ENCODE assay signal across 16 mouse cellular contexts in the genomic region with DNA sequence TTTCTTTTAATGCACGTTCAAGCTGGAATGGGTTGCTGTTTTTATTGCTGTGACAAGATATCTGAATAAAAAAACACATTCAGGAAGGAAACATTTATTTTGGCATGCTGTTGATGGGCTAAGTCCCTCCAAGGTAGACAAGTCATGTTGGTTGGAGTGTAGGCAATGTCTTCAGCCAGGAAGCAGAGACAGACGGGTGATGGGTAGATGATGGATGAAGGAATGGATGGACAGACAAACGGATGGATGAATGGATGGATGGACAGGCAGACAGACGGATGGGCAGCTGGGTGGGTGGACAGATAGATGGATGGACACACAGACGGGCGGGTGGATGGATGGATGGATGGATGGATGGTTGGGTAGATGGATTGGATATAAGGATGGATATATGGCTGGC.
"Had no signal": no experiment of that assay in that cellular context is flagged by ENCODE, and none has a peak within 500 bp of the region (broad histone marks: within the 10 kb centered on the region; RNA-seq: fewer than 3 reads in every experiment).

No protein-coding gene starts in this region.

- H3K9me3 ChIP-seq: neural tube, embryonic 13.5 days; neural tube, embryonic 15.5 days; stomach, embryonic 15.5 days had no signal

- H3K4me2 ChIP-seq: neural tube, embryonic 13.5 days; neural tube, embryonic 15.5 days; stomach, embryonic 15.5 days had no signal

- H3K4me1 ChIP-seq: neural tube, embryonic 15.5 days; stomach, embryonic 15.5 days had no signal

- H3K27me3 ChIP-seq: neural tube, embryonic 13.5 days; neural tube, embryonic 15.5 days; stomach, embryonic 15.5 days had no signal

- H3K36me3 ChIP-seq: neural tube, embryonic 13.5 days; neural tube, embryonic 15.5 days; stomach, embryonic 15.5 days had no signal

- H3K9ac ChIP-seq: neural tube, embryonic 13.5 days; neural tube, embryonic 15.5 days; stomach, embryonic 15.5 days had no signal

- DNase-seq: retina, postnatal 1 day; right cerebral cortex, adult 18-20 months; right cerebral cortex, postnatal 14 days; right cerebral cortex, postnatal 25 days; right cerebral cortex, postnatal 4 days; spleen, adult 18-20 months; thymus, adult 18-20 months; thymus, adult 2 months; thymus, postnatal 14 days; thymus, postnatal 25 days; thymus, postnatal 36 days; thymus, postnatal 4 days had no signal

- H3K4me3 ChIP-seq: neural tube, embryonic 13.5 days; neural tube, embryonic 15.5 days; stomach, embryonic 15.5 days had no signal

- H3K27ac ChIP-seq: neural tube, embryonic 13.5 days; neural tube, embryonic 15.5 days; stomach, embryonic 15.5 days; stomach, postnatal 0 days had no signal
